Mouse (Mus musculus) midbrain, embryonic 16.5 days (tissue): ENCODE measurements at regions not wholly inside any gene's neighbourhood (a gene's known extent, or its start where the extent isn't known, plus 50 kb on each side); places are given as distances from the start of the nearest gene placed in this dataset.
A peak's percentile ranks its signal among the peaks of the same experiment; 100 is the strongest.

Experiments
- ATAC-seq: fragments of 200-750 bp; cut with Nextera tagmentation; 2 replicates; pipeline ENCODE4 v1.8.0; 2017; ENCODE audit warnings: moderate TSS enrichment
- H3K27ac ChIP-seq: fragments of 300-500 bp; sonication (generic); 2 replicates; pipeline ENCODE4 v1.5.1; 2014; ENCODE audit warnings: mild to moderate bottlenecking, low read length, mixed read lengths
- H3K27me3 ChIP-seq: fragments of 300-500 bp; sonication (generic); 2 replicates; pipeline ENCODE4 v1.6.1; 2014; ENCODE audit warnings: low read depth, low read length, mixed read lengths; ENCODE audit not compliant: control insufficient read depth, insufficient read depth
- H3K36me3 ChIP-seq: fragments of 300-500 bp; sonication (generic); 2 replicates; pipeline ENCODE4 v1.6.1; 2014; ENCODE audit warnings: mild to moderate bottlenecking, low read length, moderate library complexity, mixed read lengths; ENCODE audit not compliant: control insufficient read depth, insufficient read depth
- H3K4me1 ChIP-seq: fragments of 300-500 bp; sonication (generic); 2 replicates; pipeline ENCODE4 v1.6.1; 2014; ENCODE audit warnings: mild to moderate bottlenecking, low read length, mixed read lengths; ENCODE audit not compliant: control insufficient read depth, insufficient read depth
- H3K4me2 ChIP-seq: fragments of 300-500 bp; sonication (generic); 2 replicates; pipeline ENCODE4 v1.6.1; 2014; ENCODE audit warnings: mild to moderate bottlenecking, low read length, mixed read lengths
- H3K4me3 ChIP-seq: fragments of 300-500 bp; sonication (generic); 2 replicates; pipeline ENCODE4 v1.5.1; 2014; ENCODE audit warnings: low read depth, mild to moderate bottlenecking, low read length, moderate library complexity, mixed read lengths
- H3K9ac ChIP-seq: fragments of 300-500 bp; sonication (generic); 2 replicates; pipeline ENCODE4 v1.6.1; 2014; ENCODE audit warnings: low read depth, low read length, mixed read lengths
- H3K9me3 ChIP-seq: fragments of 300-500 bp; sonication (generic); replicated peaks from 2 replicates; pipeline ENCODE4 v1.6.1; 2014; ENCODE audit warnings: mild to moderate bottlenecking, low read length, mixed read lengths; ENCODE audit not compliant: control insufficient read depth, poor library complexity, severe bottlenecking
- WGBS: fragments of 180-500 bp; shearing (Covaris S2); extraction: QIAGEN DNeasy Blood & Tissue Kit; methylation state at CpG from one replicate; pipeline ENCODE4 v1.1.7; 2014; 5-methylcytosine and 5-hydroxymethylcytosine counted together

DNA sequence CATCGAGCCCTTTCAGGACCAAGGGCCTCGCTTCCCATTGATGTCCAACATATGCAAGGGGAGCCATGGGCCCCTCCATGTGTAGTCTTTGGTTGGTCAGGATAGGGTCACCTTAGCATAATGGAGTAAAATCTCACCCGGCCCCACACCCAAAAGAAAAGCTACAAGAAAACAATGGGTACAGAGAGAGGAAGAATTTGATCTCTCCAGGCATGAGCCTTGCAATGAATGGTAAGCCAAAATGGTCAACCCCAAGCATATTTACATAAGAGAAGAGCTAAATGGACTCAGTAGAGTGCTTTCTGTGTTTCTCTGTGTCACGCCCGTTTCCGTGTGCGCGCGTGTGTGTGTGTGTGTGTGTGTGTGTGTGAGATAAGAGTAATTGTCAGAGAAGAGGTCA, 311.1 kb upstream of the Nova1 start:
- no peaks in the 10 kb centered on the region for H3K27me3 ChIP-seq
- H3K36me3 ChIP-seq = no peaks in the 10 kb centered on the region
- 77% methylated on average over 9 of the region's 9 CpGs for WGBS
- no peak overlapping the region for H3K4me2 ChIP-seq
- H3K4me3 ChIP-seq = no peak overlapping the region
- H3K9me3 ChIP-seq = no peaks in the 10 kb centered on the region
- no peak overlapping the region for H3K9ac ChIP-seq
- no peak overlapping the region for H3K27ac ChIP-seq
- ATAC-seq = no peak
- H3K4me1 ChIP-seq = no peaks in the 10 kb centered on the region

GRCm38 (mm10) chr12:47128596-47128995, 309.9 kb upstream of the Nova1 start:
- no peaks in the 10 kb centered on the region for H3K36me3 ChIP-seq
- no peak overlapping the region for H3K4me3 ChIP-seq
- WGBS = 81% methylated on average over 3 of the region's 3 CpGs
- H3K27me3 ChIP-seq = no peaks in the 10 kb centered on the region
- ATAC-seq = no peak
- H3K9ac ChIP-seq = no peak overlapping the region
- H3K4me2 ChIP-seq = no peak overlapping the region
- no peaks in the 10 kb centered on the region for H3K4me1 ChIP-seq
- no peaks in the 10 kb centered on the region for H3K9me3 ChIP-seq
- H3K27ac ChIP-seq = no peak overlapping the region

- H3K27ac ChIP-seq = no peak overlapping the region
- no peak overlapping the region for H3K4me3 ChIP-seq
- no peaks in the 10 kb centered on the region for H3K36me3 ChIP-seq
- no peaks in the 10 kb centered on the region for H3K9me3 ChIP-seq
- no peak overlapping the region for H3K9ac ChIP-seq
- WGBS = 65% methylated on average over 3 of the region's 3 CpGs
- H3K4me2 ChIP-seq = no peak overlapping the region
- H3K27me3 ChIP-seq = no peaks in the 10 kb centered on the region
- peak; percentile 28; the same call in 1 of the 2 replicates for ATAC-seq
- peaks cover 2% of the 10 kb centered on the region; the same call in 1 of the 2 replicates for H3K4me1 ChIP-seq
Measured at GRCm38 (mm10) chr12:47121426-47121825, 302.7 kb upstream of the Nova1 start.

- no peaks in the 10 kb centered on the region for H3K36me3 ChIP-seq
- H3K4me3 ChIP-seq = no peak overlapping the region
- H3K4me1 ChIP-seq = peaks cover 2% of the 10 kb centered on the region; the same call in 1 of the 2 replicates
- no peaks in the 10 kb centered on the region for H3K27me3 ChIP-seq
- no peak overlapping the region for H3K27ac ChIP-seq
- 81% methylated on average over 3 of the region's 3 CpGs for WGBS
- no peak for ATAC-seq
- H3K9me3 ChIP-seq = no peaks in the 10 kb centered on the region
- H3K4me2 ChIP-seq = no peak overlapping the region
- no peak overlapping the region for H3K9ac ChIP-seq
Measured at GRCm38 (mm10) chr12:47117504-47117903, 298.8 kb upstream of the Nova1 start.

DNA sequence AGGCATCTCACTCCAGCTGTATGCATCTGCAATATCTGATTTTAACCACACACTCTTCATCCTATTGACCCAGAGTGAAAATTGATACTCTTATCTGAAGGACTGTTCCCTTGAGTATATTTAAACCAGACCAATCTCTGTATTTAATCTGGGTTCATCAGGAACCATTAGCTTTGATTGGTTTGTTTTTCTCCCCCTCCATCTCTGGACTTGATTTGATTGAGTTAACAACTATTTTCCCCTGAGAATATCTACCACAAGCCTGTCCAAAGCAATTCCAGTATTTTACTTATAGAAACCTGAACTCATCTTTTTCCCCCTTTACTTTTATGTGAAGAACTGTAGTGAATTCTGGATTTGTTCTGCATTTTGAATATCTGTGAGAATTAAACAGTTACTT, 270.5 kb upstream of the Nova1 start:
- no peak for ATAC-seq

DNA sequence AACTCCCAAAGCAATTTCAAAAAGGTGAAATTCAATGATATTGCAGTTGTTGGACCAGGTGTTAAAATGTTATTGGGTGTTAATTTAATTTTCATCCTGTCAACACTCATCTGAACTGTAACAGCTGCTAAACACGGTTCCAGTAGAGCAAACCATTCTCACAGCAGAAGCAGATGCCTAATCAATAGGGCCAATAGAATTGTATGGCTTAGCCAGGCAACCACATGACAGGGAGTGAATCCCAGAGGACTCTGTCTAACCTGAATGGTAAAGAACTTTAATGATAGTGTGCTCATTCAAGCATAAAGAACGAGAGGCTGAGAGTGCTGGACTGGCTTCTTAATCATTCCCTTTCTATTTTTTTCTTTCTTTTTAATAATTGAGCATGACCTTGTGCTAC, 256.2 kb upstream of the Nova1 start:
- no peak overlapping the region for H3K9ac ChIP-seq
- H3K4me1 ChIP-seq = no peaks in the 10 kb centered on the region
- H3K27ac ChIP-seq = no peak overlapping the region
- no peaks in the 10 kb centered on the region for H3K9me3 ChIP-seq
- no peak for ATAC-seq
- H3K4me2 ChIP-seq = no peak overlapping the region
- H3K27me3 ChIP-seq = no peaks in the 10 kb centered on the region
- no peaks in the 10 kb centered on the region for H3K36me3 ChIP-seq
- H3K4me3 ChIP-seq = no peak overlapping the region
- 55% methylated on average over 2 of the region's 2 CpGs for WGBS

More for the DNA sequence above, 270.5 kb upstream of the Nova1 start:
- Histone ChIP-seq H3K27me3 (no peaks in the 10 kb centered on the region), H3K27ac (no peak overlapping the region), H3K4me1 (no peaks in the 10 kb centered on the region), H3K9ac (no peak overlapping the region), H3K4me3 (no peak overlapping the region), H3K4me2 (no peak overlapping the region), H3K36me3 (no peaks in the 10 kb centered on the region), H3K9me3 (no peaks in the 10 kb centered on the region)

DNA sequence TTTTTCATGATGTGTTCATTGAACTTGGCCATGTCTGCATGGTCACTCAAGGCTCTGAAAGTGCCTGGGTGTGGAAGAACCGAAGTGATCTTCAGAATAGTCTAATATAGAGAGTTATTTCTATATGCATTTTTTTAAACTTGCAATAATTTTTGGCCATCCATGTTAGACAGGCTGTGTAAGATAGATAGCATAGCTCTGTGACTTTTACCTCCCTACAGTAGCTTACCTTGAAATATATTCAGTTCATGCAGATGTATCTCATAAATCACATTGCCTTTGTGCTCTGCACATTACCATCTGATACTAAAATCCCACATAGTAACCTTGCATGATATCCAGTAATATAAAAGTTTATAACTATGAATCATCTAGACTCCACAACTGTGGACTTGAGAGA, 233.7 kb upstream of the Nova1 start:
- Histone ChIP-seq H3K27me3 (no peaks in the 10 kb centered on the region), H3K4me3 (no peak overlapping the region), H3K27ac (no peak overlapping the region), H3K9ac (no peak overlapping the region), H3K36me3 (no peaks in the 10 kb centered on the region), H3K9me3 (no peaks in the 10 kb centered on the region), H3K4me1 (no peaks in the 10 kb centered on the region), H3K4me2 (no peak overlapping the region)
- 90% methylated on average over 1 of the region's 1 CpGs for WGBS
- no peak for ATAC-seq

DNA sequence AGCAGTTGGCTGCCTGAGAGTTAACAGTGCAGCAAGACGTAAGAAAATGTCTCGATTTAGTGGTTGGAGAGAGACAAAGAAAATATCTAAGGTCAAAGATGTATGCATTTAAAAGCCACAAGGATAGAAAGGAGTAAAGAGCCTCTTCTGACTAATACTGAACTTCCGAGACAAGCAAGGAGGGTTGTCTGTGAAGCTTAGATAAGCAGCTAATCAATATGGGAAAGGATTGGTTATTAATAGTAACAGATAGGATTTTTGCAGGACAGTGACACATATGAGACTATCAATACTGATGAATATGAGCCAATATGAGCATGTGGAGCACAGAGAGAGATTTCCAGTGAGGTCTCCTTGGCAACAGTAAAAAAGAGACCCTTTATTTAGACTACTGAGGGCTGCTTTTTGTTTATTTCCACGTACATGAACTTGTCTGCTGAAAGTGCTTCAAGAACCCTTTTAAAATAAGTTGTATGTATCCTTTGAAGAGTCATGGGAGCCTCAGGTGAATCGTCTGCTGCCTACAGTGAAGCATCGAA, 202.2 kb upstream of the Nova1 start:
- Histone ChIP-seq H3K36me3 (no peaks in the 10 kb centered on the region), H3K4me3 (no peak overlapping the region), H3K9me3 (no peaks in the 10 kb centered on the region), H3K4me1 (no peaks in the 10 kb centered on the region), H3K9ac (no peak overlapping the region), H3K27me3 (no peaks in the 10 kb centered on the region), H3K27ac (peak overlapping the region; percentile 38; the same call in 1 of the 2 replicates), H3K4me2 (no peak overlapping the region)
- 58% methylated on average over 6 of the region's 6 CpGs for WGBS
- peak; percentile 39; the same call in 1 of the 2 replicates for ATAC-seq

DNA sequence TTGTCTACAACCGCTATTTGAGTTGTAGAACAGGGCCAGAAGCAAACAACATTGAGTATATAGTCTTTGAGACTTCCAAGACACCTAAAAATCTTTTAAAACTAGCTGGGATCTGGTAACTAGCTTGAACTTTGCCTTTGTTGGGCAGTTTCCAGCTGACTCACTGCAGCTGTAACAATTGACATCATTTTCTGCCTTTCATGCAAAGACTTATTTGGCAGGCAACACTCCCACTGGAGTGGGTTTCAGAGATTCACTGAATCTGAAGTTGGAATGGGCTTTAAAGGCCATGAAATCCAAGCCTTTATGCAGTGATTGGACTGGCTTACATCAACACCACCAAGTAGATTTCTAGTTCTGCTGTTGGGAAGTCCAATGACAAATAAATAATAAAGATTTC, 173.6 kb upstream of the Nova1 start:
- Histone ChIP-seq H3K27ac (no peak overlapping the region), H3K36me3 (no peaks in the 10 kb centered on the region), H3K9me3 (no peaks in the 10 kb centered on the region), H3K4me2 (no peak overlapping the region), H3K4me1 (no peaks in the 10 kb centered on the region), H3K27me3 (no peaks in the 10 kb centered on the region), H3K9ac (no peak overlapping the region), H3K4me3 (no peak overlapping the region)
- ATAC-seq = no peak
- WGBS = 83% methylated on average over 1 of the region's 1 CpGs
